Mouse (Mus musculus) embryonic facial prominence, embryonic 14.5 days (tissue): ENCODE measurements around the gene Rars. TPM values are rescaled to one million over a fixed set of nuclear protein-coding genes. Genes with fewer than 3 reads are reported as not detected.
A peak's percentile ranks its signal among the peaks of the same experiment; 100 is the strongest.

Experiments
- ATAC-seq: fragments of 200-750 bp; cut with Nextera tagmentation; 2 replicates; pipeline ENCODE4 v1.8.0; 2017; ENCODE audit warnings: low read depth, moderate number of reproducible peaks, moderate TSS enrichment
- DNase-seq: peaks from one replicate; pipeline ENCODE4 v3.0.0-alpha.2; 2015; ENCODE audit warnings: low spot score
- H3K27ac ChIP-seq: fragments of 300-500 bp; sonication (generic); replicated peaks from 2 replicates; pipeline ENCODE4 v1.5.1; 2014; ENCODE audit warnings: low read depth, mild to moderate bottlenecking, low read length, moderate library complexity
- H3K27me3 ChIP-seq: fragments of 300-500 bp; sonication (generic); replicated peaks from 2 replicates; pipeline ENCODE4 v1.6.1; 2014; ENCODE audit warnings: low read length; ENCODE audit not compliant: control insufficient read depth, insufficient read depth
- H3K36me3 ChIP-seq: fragments of 300-500 bp; sonication (generic); 2 replicates; pipeline ENCODE4 v1.6.1; 2014; ENCODE audit warnings: low read length, mixed read lengths; ENCODE audit not compliant: control insufficient read depth, insufficient read depth
- H3K4me1 ChIP-seq: fragments of 300-500 bp; sonication (generic); 2 replicates; pipeline ENCODE4 v1.6.1; 2014; ENCODE audit warnings: antibody characterized with exemption, low read length; ENCODE audit not compliant: control insufficient read depth, insufficient read depth
- H3K4me2 ChIP-seq: fragments of 300-500 bp; sonication (generic); 2 replicates; pipeline ENCODE4 v1.6.1; 2014; ENCODE audit warnings: low read depth, mild to moderate bottlenecking, low read length, moderate library complexity, mixed read lengths
- H3K4me3 ChIP-seq: fragments of 300-500 bp; sonication (generic); 2 replicates; pipeline ENCODE4 v1.5.1; 2014; ENCODE audit warnings: low read depth, mild to moderate bottlenecking, low read length
- H3K9ac ChIP-seq: fragments of 300-500 bp; sonication (generic); 2 replicates; pipeline ENCODE4 v1.6.1; 2014; ENCODE audit warnings: low read depth, mild to moderate bottlenecking, low read length, moderate library complexity, mixed read lengths
- H3K9me3 ChIP-seq: fragments of 300-500 bp; sonication (generic); 2 replicates; pipeline ENCODE4 v1.6.1; 2016; ENCODE audit warnings: low read length; ENCODE audit not compliant: control insufficient read depth
- WGBS: fragments of 180-500 bp; shearing (Covaris S2); extraction: QIAGEN DNeasy Blood & Tissue Kit; methylation state at CpG from one replicate; pipeline ENCODE4 v1.1.7; 2014; 5-methylcytosine and 5-hydroxymethylcytosine counted together
- polyA plus RNA-seq: library from polyadenylated mRNA; unstranded; fragments of >200 nt; fragmentation: Nextera tagmentation; extraction: Ambion mirVana; gene quantifications from 2 replicates; pipeline ENCODE4 v1.2.1, GENCODE M21; 2014

Gene Rars
- polyA plus RNA-seq, 1 experiment from 2014 or later, result 85.9 TPM

DNA sequence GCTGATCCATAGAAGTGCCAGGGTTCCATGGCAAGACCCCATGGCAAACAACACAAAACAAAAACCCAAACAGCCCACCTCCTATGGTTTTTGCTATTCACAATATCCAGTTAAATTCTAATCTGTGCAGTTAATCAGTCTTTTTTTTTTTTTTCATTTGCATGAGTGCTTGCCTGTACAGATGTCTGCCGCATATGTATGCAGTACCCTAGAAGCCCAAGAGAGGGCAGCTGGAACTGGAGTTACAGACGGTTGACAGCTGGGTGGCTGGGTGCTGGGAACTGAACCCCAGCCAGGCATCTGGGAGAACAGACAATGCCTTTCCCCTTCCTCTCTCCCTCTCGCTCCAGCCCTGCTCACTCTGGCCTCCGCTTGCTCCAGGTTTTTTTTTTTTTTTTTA is 49.8 kb downstream of the Rars start:
- ATAC-seq (no peak), DNase-seq (no peak)
- H3K4me1 ChIP-seq, result no peaks in the 10 kb centered on the region
- WGBS, result 95% methylated on average over 4 of the region's 4 CpGs
- no peak overlapping the region for H3K4me2 ChIP-seq
- H3K27ac ChIP-seq, result no peak overlapping the region
- H3K27me3 ChIP-seq, result no peaks in the 10 kb centered on the region
- H3K9me3 ChIP-seq, result no peaks in the 10 kb centered on the region
- peaks cover 74% of the 10 kb centered on the region for H3K36me3 ChIP-seq
- H3K4me3 ChIP-seq, result no peak overlapping the region
- no peak overlapping the region for H3K9ac ChIP-seq

DNA sequence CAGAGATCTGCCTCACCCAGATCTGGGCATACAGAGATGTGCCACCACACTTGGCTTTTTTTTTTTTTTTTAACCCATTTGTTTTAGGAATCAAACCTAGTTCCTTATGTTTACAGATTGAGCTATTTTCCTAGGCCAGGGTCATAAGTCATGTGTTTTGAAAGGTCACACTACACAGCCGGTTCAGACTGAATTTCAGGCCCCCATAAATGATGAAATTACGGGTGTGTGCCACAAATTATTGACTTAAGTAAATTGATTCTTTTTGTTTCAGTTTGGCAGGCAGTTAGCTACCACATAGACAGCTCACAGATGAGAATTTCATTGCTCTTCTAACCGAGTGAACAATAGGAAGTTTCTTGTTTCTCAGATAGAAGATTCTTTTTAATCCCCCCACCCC is 50.3 kb downstream of the Rars start:
- H3K4me1 ChIP-seq, result no peaks in the 10 kb centered on the region
- no peak for DNase-seq
- peaks cover 74% of the 10 kb centered on the region for H3K36me3 ChIP-seq
- no peak overlapping the region for H3K9ac ChIP-seq
- H3K4me2 ChIP-seq, result no peak overlapping the region
- H3K27ac ChIP-seq, result no peak overlapping the region
- no peaks in the 10 kb centered on the region for H3K9me3 ChIP-seq
- 86% methylated on average over 3 of the region's 3 CpGs for WGBS
- no peak for ATAC-seq
- H3K4me3 ChIP-seq, result no peak overlapping the region
- H3K27me3 ChIP-seq, result no peaks in the 10 kb centered on the region

GRCm38 (mm10) chr11:35783038-35783437 is 51.3 kb downstream of the Rars start:
- H3K9ac ChIP-seq, result no peak overlapping the region
- H3K4me3 ChIP-seq, result no peak overlapping the region
- H3K4me1 ChIP-seq, result no peaks in the 10 kb centered on the region
- no peaks in the 10 kb centered on the region for H3K9me3 ChIP-seq
- DNase-seq (no peak), ATAC-seq (no peak)
- no peak overlapping the region for H3K4me2 ChIP-seq
- H3K27me3 ChIP-seq, result no peaks in the 10 kb centered on the region
- no peak overlapping the region for H3K27ac ChIP-seq
- peaks cover 77% of the 10 kb centered on the region for H3K36me3 ChIP-seq
- WGBS, result 91% methylated on average over 5 of the region's 5 CpGs

DNA sequence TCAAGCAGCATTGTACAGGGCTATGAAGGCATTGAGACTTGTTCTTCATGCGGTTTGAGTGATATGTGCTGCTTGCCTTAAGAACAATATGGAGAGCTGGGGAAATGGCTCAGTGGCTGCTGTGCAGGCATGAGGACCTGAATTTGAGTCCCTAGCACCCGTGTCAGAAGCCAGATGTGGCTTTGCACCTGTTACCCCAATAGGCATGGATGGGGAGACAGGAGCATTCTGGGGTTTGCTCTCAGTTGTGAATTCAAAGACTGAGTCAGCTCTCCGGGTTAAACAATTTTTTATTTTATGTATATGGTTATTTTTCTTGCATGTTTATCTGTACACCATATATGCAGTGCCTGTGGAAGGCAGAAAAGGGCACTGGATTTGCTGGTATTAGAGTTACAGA is 51.9 kb downstream of the Rars start:
- ATAC-seq, result no peak
- Histone ChIP-seq H3K4me2 (no peak overlapping the region), H3K4me3 (no peak overlapping the region), H3K27ac (no peak overlapping the region), H3K9me3 (no peaks in the 10 kb centered on the region), H3K9ac (no peak overlapping the region), H3K27me3 (no peaks in the 10 kb centered on the region), H3K4me1 (no peaks in the 10 kb centered on the region), H3K36me3 (peaks cover 83% of the 10 kb centered on the region)
- 95% methylated on average over 3 of the region's 3 CpGs for whole genome bisulfite sequencing
- DNase-seq, result no peak

- DNase-seq (no peak), ATAC-seq (no peak)
- H3K36me3 ChIP-seq, result peaks cover 89% of the 10 kb centered on the region
- H3K27ac ChIP-seq, result no peak overlapping the region
- H3K9ac ChIP-seq, result no peak overlapping the region
- 84% methylated on average over 3 of the region's 3 CpGs for WGBS
- H3K9me3 ChIP-seq, result no peaks in the 10 kb centered on the region
- H3K27me3 ChIP-seq, result no peaks in the 10 kb centered on the region
- H3K4me2 ChIP-seq, result no peak overlapping the region
- no peak overlapping the region for H3K4me3 ChIP-seq
- H3K4me1 ChIP-seq, result no peaks in the 10 kb centered on the region
These were observed 54.0 kb downstream of the Rars start for GRCm38 (mm10) chr11:35780336-35780735.

- H3K9ac ChIP-seq, result no peak overlapping the region
- no peaks in the 10 kb centered on the region for H3K4me1 ChIP-seq
- H3K36me3 ChIP-seq, result peaks cover 50% of the 10 kb centered on the region
- no peaks in the 10 kb centered on the region for H3K9me3 ChIP-seq
- H3K4me2 ChIP-seq, result no peak overlapping the region
- H3K4me3 ChIP-seq, result no peak overlapping the region
- no peaks in the 10 kb centered on the region for H3K27me3 ChIP-seq
- DNase-seq, result no peak
- no peak for ATAC-seq
- H3K27ac ChIP-seq, result no peak overlapping the region
- WGBS, result 93% methylated on average over 3 of the region's 3 CpGs
These were observed 57.9 kb downstream of the Rars start for GRCm38 (mm10) chr11:35776452-35776851.

DNA sequence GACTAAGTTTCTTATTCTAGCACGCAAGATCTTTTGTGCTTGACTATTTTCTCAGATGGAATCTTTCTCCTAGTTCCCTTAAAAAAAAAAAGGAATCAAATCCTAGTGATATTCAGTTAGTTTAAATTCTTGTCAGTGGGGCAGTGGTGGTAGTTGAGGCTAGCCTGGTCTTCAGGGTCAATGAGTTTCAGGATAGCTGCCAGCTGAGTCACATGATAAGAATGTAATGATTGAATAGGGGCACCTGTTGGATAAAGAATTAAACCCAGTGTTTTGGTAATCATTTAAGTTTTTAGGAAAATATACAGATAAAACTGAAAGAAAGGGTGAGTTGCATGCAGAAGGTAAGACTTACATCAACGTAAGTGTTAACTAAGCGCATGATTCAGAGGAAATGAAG is 58.7 kb downstream of the Rars start:
- WGBS, result 96% methylated on average over 3 of the region's 3 CpGs
- no peak for DNase-seq
- H3K4me1 ChIP-seq, result peaks cover 8% of the 10 kb centered on the region
- no peak overlapping the region for H3K9ac ChIP-seq
- H3K36me3 ChIP-seq, result peaks cover 46% of the 10 kb centered on the region
- no peaks in the 10 kb centered on the region for H3K27me3 ChIP-seq
- H3K4me2 ChIP-seq, result no peak overlapping the region
- H3K9me3 ChIP-seq, result no peaks in the 10 kb centered on the region
- no peak overlapping the region for H3K4me3 ChIP-seq
- no peak for ATAC-seq
- H3K27ac ChIP-seq, result no peak overlapping the region

DNA sequence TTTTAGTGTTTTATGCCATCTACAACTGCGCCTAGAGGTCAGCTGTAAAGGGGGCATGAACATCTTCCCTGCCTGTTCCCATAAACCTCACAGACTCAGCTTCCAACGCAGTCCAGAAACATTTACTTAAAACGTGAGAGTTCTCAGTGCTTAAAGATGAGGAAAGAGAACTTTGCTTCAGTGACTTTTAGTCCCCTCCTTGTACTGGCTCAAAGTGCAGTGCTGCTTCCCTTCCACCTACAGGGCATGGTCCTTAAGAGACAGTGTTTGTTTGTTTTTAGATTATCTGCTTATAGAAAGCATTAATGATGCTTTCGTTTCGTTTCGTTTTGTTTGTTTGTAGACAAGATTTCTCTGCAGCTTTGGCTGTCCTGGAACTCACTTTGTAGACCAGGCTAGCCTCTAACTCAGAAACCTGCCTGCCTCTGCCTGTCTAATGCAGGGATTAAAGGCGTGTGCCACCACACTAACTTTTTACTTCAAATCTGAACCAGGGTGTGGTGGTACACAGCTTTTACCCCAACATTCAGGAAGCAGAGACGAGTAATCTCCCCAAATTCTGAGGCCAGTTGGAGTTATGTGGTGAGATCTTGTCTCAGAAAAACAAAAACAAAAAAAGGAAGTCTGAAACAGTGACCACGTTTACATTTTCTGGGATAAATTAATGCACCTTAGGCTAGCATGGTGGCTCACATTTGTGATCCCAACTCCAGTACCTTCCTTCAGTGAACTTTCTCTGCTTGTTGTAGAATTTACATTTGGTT is 63.4 kb downstream of the Rars start:
- ATAC-seq, result no peak
- H3K36me3 ChIP-seq, result peaks cover 2% of the 10 kb centered on the region; the same call in 1 of the 2 replicates
- H3K4me2 ChIP-seq, result peak overlapping the region; percentile 88
- H3K27me3 ChIP-seq, result no peaks in the 10 kb centered on the region
- H3K4me3 ChIP-seq, result peak overlapping the region; percentile 92
- no peak for DNase-seq
- peak overlapping the region; percentile 96 for H3K9ac ChIP-seq
- H3K9me3 ChIP-seq, result no peaks in the 10 kb centered on the region
- H3K4me1 ChIP-seq, result peaks cover 10% of the 10 kb centered on the region
- WGBS, result 55% methylated on average over 9 of the region's 9 CpGs
- H3K27ac ChIP-seq, result no peak overlapping the region
